Mouse (Mus musculus) layer of hippocampus, adult 2 months (tissue): ENCODE measurements around the gene Pla2g6. TPM values are rescaled to one million over a fixed set of nuclear protein-coding genes. Genes with fewer than 3 reads are reported as not detected.

Source experiments
- DNase-seq, 2 experiments: peaks; one replicate each; pipeline ENCODE4 v3.0.0; 2022; ENCODE audit warnings: low spot score in 2 of 2
- H3K27ac ChIP-seq: fragments of 200-600 bp; 2 replicates; pipeline ENCODE4 v1.8.1; 2022
- H3K4me3 ChIP-seq: fragments of 200-600 bp; 2 replicates; pipeline ENCODE4 v1.8.1; 2022; ENCODE audit warnings: mild to moderate bottlenecking
- CTCF ChIP-seq: fragments of 200-600 bp; conservative IDR thresholded peaks from 2 replicates; pipeline ENCODE4 v1.8.1; 2022; ENCODE audit warnings: antibody characterized with exemption, mild to moderate bottlenecking, moderate library complexity
- microRNA-seq, 2 experiments: library from miRNA; unstranded; fragments of <30 nt; microRNA quantifications; one replicate each; pipeline ENCODE4 v1.2.0; 2021
- total RNA-seq, 2 experiments: library from RNA; stranded (reverse); gene quantifications; 2 replicates each; pipeline ENCODE4 v1.2.3; 2021

The Pla2g6 gene
- total RNA-seq, 2 experiments from 2014 or later = 23.8 to 23.9 TPM

- no peak for DNase-seq
- Histone ChIP-seq H3K4me3 (no peak overlapping the region), H3K27ac (no peak overlapping the region)
- no peak for TF ChIP-seq CTCF
These were observed 78.0 kb downstream of the Pla2g6 start for GRCm38 (mm10) chr15:79250236-79250635.

DNA sequence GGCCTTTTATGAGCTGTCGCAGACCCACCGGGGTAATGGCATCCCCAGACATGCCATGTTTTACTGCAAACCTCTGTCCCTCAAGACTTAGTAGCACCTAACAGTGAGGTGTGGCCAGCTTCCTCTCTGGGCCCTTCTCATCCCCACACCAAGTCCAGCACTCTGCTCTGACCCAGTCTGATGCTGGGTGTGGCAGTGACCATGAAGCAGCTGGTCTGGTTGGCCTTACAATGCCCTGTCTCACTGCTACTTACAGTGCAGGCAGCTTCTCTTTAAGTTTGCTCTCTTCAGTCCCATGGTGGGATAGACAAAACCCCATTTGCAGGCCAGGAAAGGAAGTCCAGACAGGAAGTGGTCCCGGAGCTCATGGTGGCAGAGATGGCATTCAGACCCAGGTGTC, 82.9 kb downstream of the Pla2g6 start:
- no peak overlapping the region for H3K27ac ChIP-seq
- TF ChIP-seq CTCF = no peak

DNA sequence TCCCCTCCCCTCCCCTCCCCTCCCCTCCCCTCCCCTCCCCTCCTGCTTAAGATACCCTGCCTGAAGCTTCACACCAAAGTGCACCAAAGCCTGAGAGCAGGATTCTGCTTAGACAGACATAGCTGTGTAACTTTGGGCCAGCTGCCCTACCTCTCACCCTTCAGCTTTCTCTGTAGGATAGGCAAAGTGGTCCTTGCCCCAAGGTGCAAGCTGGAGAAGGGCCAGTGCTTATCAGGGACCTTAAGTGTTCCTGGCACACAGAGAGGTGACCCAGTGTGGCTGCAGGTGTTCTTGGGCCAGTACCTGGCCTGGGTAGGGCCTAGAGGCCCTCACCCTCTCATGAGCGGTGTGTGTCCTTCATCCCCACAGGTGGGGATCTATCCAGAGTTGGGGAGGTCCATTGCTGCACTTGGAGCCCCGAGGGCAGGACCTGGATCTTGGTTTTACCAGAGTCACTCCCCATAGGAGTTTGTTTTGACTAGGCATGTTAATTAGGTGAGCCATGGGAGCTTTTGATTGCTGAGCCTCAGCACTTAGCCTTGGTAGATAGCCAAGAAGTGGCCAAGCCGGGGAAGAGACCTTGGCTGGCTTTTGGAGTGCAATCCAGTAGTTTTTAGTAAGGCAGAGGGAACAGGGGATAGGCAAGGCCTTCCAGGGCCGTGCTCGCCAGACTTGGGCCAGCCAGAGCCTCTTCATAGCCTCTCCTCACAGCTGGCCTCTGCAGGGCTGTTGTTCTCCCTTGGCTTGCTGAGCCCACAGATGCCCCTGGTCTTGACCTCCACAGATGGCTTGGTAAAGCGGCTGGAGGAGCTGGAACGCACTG, 83.9 kb downstream of the Pla2g6 start:
- TF ChIP-seq CTCF = no peak
- Histone ChIP-seq H3K4me3 (no peak overlapping the region), H3K27ac (no peak overlapping the region)
- DNase-seq = no peak

More for the DNA sequence above, 82.9 kb downstream of the Pla2g6 start:
- no peak overlapping the region for H3K4me3 ChIP-seq
- no peak for DNase-seq

GRCm38 (mm10) chr15:79243234-79244042, 84.8 kb downstream of the Pla2g6 start:
- TF ChIP-seq CTCF = peak; percentile 99
- Histone ChIP-seq H3K27ac (peak overlapping the region; percentile 67), H3K4me3 (no peak overlapping the region; the same call in 1 of the 2 replicates)
- peak; percentile 98 to 99 for DNase-seq

DNA sequence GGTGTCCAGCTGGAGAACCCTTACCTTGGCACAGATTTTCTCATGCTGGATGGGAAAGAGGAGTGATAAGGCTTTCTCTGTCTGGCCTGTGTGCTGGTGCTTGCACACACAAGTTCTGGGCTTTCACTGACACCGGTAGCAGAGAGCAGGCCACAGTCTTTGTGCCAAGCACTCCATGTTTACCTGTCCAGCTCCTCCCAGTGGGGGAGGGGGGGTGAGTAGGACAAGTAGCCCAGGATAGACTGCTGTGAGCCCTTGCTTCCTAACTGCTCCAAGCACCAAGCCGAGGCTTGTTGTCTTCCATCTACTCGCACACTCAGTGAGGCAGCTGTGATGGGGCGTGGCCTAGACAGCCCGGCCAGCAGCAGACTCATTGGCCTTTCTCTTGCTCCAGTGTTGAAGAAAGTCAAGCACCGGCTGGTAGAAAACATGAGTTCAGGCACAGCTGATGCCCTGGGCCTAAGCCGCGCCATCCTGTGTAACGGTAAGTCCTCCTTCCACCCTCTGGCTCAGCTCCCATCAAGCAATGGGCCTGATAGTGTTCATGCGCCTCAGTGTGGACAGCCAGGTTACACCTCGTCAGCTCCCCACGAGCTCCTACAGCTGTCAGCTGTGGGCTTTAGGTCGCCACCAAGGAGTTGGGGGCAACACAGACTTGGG, 85.5 kb downstream of the Pla2g6 start:
- no peak for DNase-seq
- no peak for TF ChIP-seq CTCF
- H3K27ac ChIP-seq = peak overlapping the region; percentile 67
- no peak overlapping the region for H3K4me3 ChIP-seq

DNA sequence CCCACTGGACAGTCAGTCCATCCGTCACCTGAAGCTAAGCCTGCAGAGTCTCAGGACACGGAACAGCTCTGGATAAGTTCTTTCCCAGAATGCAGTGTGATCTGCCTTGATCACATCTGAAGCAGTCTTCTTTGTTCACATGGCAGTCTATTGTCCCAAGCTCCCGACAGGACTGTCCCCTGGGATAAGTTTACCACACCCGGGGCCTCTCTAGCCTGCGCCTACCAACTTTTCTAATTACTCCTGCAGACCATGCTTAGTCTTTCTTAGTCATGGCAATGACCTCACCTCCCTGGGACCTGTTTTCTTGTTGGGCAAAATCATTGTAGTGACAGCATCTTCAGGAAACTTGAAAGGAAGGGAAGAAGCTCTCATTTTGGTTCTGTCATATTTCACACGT, 90.2 kb downstream of the Pla2g6 start:
- no peak overlapping the region for H3K4me3 ChIP-seq
- H3K27ac ChIP-seq = no peak overlapping the region
- DNase-seq = no peak
- no peak for TF ChIP-seq CTCF

Small RNA genes within 50 kb of the gene (microRNA-seq; reads per million reads assigned to microRNA genes)
- 0.96 to 2.6 reads per million in 2 experiments for gene Mir1943

Other genes starting within 250 kb of the Pla2g6 start
- 10 to 100 TPM; 31.4 to 35.3 TPM for gene Micall1, start 219.5 kb downstream of the Pla2g6 start, total RNA-seq
- gene Polr2f, start 187.4 kb downstream of the Pla2g6 start, total RNA-seq = 100 to 1,000 TPM in 1 of 2 experiments, 10 to 100 TPM in 1; 97.9 to 103 TPM
- gene 1700088E04Rik, start 187.1 kb downstream of the Pla2g6 start, total RNA-seq = 10 to 100 TPM in 1 of 2 experiments, 1 to 10 TPM in 1; 8.8 to 10.3 TPM
- 10 to 100 TPM; 27.7 to 30.4 TPM for gene Sox10, start 163.2 kb downstream of the Pla2g6 start, total RNA-seq
- gene Pick1, start 99.2 kb downstream of the Pla2g6 start, total RNA-seq = 10 to 100 TPM; 46.1 to 49.7 TPM
- under 1 TPM; 0.31 to 0.49 TPM for gene Gm49486, start 99.0 kb downstream of the Pla2g6 start, total RNA-seq
- not detected for gene Slc16a8, start 73.6 kb downstream of the Pla2g6 start, total RNA-seq
- gene Baiap2l2, start 42.9 kb downstream of the Pla2g6 start, total RNA-seq = 1 to 10 TPM; 1.2 to 2.7 TPM
- 1 to 10 TPM in 1 of 2 experiments, under 1 TPM in 1; 0.87 to 1.8 TPM for gene Maff, start 18.2 kb upstream of the Pla2g6 start, total RNA-seq
- gene Tmem184b, start 75.2 kb upstream of the Pla2g6 start, total RNA-seq = 10 to 100 TPM; 53.6 to 56.0 TPM
- gene Csnk1e, start 127.2 kb upstream of the Pla2g6 start, total RNA-seq = 100 to 1,000 TPM; 104 to 108 TPM
- 10 to 100 TPM; 85.5 to 88.6 TPM for gene Kcnj4, start 176.9 kb upstream of the Pla2g6 start, total RNA-seq
- under 1 TPM in 1 of 2 experiments, not detected in 1; 0.51 TPM for gene Kdelr3, start 188.0 kb upstream of the Pla2g6 start, total RNA-seq
- gene Ddx17, start 218.4 kb upstream of the Pla2g6 start, total RNA-seq = 100 to 1,000 TPM; 322 to 329 TPM